Mouse (Mus musculus) brain, embryonic 14.5 days (tissue): Measurements from ENCODE around the gene Ice1.

ENCODE experiments used
- CTCF ChIP-seq: fragments of 200-500 bp; IDR thresholded peaks from 2 replicates; pipeline ENCODE4 v1.5.1; 2012; ENCODE audit warnings: inconsistent platforms, mild to moderate bottlenecking, moderate library complexity, borderline replicate concordance; ENCODE audit not compliant: insufficient read depth, insufficient read length; ENCODE audit errors: extremely low read depth
- POLR2A ChIP-seq: fragments of 200-500 bp; IDR thresholded peaks from 2 replicates; pipeline ENCODE4 v1.6.1; 2012; ENCODE audit warnings: mild to moderate bottlenecking, inconsistent platforms, borderline replicate concordance; ENCODE audit not compliant: poor library complexity, insufficient read depth, insufficient read length, severe bottlenecking; ENCODE audit errors: extremely low read depth

DNA sequence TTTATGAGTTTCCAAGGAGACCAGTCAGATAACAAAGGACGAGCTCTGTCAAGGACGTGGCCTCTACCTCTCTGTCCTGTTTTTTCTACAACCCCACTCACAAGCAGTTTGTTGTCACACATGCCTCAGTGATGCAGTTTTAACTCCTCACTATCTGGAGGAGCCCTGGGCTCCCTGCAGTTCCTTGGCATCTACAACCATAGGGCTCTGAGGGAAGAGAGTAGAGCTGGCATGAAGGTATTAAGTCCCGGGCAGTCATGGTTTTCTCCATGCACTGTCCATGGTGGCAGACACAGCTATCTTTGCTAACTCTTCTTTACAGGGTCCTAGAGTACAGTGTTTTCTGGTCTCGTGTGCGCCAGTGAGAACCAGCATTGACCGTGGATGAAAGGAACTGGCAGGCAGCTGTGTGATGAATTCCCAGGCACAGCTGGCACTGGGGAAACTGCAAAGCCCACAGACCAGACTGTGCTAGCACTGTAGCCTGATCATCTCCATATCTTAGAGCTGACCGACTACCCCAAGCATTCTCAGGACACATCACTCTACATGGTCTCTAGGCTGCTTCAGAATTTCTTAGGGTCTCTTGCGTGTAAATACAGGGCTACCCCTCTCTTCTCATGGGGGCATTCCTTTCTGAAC, 127.9 kb downstream of the Ice1 start:
- TF ChIP-seq CTCF (no peak), POLR2A (no peak)
